Mouse (Mus musculus): ENCODE results near the gene Lnx1. TPM values are rescaled to one million over a fixed set of nuclear protein-coding genes. Genes with fewer than 3 reads are reported as not detected.

Lnx1 gene
- polyA plus RNA-seq, 1 experiment, result not detected

GRCm38 (mm10) chr5:74659856-74660255 lies 42.9 kb downstream of the Lnx1 start:
- TF ChIP-seq POLR2A (IDR thresholded peaks at IDR 0.05; ENCODE audit: borderline replicate concordance, low read depth, low read length) (no peak), CTCF (IDR thresholded peaks at IDR 0.05; ENCODE audit: low read depth, low read length) (no peak)

GRCm38 (mm10) chr5:74659281-74659680 lies 43.4 kb downstream of the Lnx1 start:
- Histone ChIP-seq H3K4me1 (ENCODE audit: control insufficient read depth, insufficient read depth, low read length) (no peaks in the 10 kb centered on the region), H3K4me3 (ENCODE audit: insufficient read depth, low read length) (no peak overlapping the region), H3K27ac (ENCODE audit: insufficient read depth, low read depth, low read length) (no peak overlapping the region)
- TF ChIP-seq POLR2A (IDR thresholded peaks at IDR 0.05; ENCODE audit: borderline replicate concordance, low read depth, low read length) (no peak), CTCF (IDR thresholded peaks at IDR 0.05; ENCODE audit: low read depth, low read length) (no peak)

More at GRCm38 (mm10) chr5:74659856-74660255, 42.9 kb downstream of the Lnx1 start:
- Histone ChIP-seq H3K4me1 (ENCODE audit: control insufficient read depth, insufficient read depth, low read length) (no peaks in the 10 kb centered on the region), H3K4me3 (ENCODE audit: insufficient read depth, low read length) (no peak overlapping the region), H3K27ac (ENCODE audit: insufficient read depth, low read depth, low read length) (no peak overlapping the region)

- TF ChIP-seq CTCF (IDR thresholded peaks at IDR 0.05; ENCODE audit: low read depth, low read length) (no peak), POLR2A (IDR thresholded peaks at IDR 0.05; ENCODE audit: borderline replicate concordance, low read depth, low read length) (no peak)
- H3K27ac ChIP-seq (ENCODE audit: insufficient read depth, low read depth, low read length), result no peak overlapping the region
- no peak overlapping the region for H3K4me3 ChIP-seq (ENCODE audit: insufficient read depth, low read length)
- H3K4me1 ChIP-seq (ENCODE audit: control insufficient read depth, insufficient read depth, low read length), result no peaks in the 10 kb centered on the region
Observed at GRCm38 (mm10) chr5:74657930-74658329, 44.8 kb downstream of the Lnx1 start.

GRCm38 (mm10) chr5:74656410-74656809 lies 46.3 kb downstream of the Lnx1 start:
- Histone ChIP-seq H3K4me3 (ENCODE audit: insufficient read depth, low read length) (no peak overlapping the region), H3K27ac (ENCODE audit: insufficient read depth, low read depth, low read length) (no peak overlapping the region), H3K4me1 (ENCODE audit: control insufficient read depth, insufficient read depth, low read length) (no peaks in the 10 kb centered on the region)
- TF ChIP-seq POLR2A (IDR thresholded peaks at IDR 0.05; ENCODE audit: borderline replicate concordance, low read depth, low read length) (no peak), CTCF (IDR thresholded peaks at IDR 0.05; ENCODE audit: low read depth, low read length) (no peak)

- H3K4me1 ChIP-seq (ENCODE audit: control insufficient read depth, insufficient read depth, low read length), result no peaks in the 10 kb centered on the region
- no peak overlapping the region for H3K27ac ChIP-seq (ENCODE audit: insufficient read depth, low read depth, low read length)
- no peak overlapping the region for H3K4me3 ChIP-seq (ENCODE audit: insufficient read depth, low read length)
- TF ChIP-seq CTCF (IDR thresholded peaks at IDR 0.05; ENCODE audit: low read depth, low read length) (no peak), POLR2A (IDR thresholded peaks at IDR 0.05; ENCODE audit: borderline replicate concordance, low read depth, low read length) (no peak)
Observed at GRCm38 (mm10) chr5:74654527-74654926, 48.2 kb downstream of the Lnx1 start.

GRCm38 (mm10) chr5:74653766-74654165 lies 48.9 kb downstream of the Lnx1 start:
- H3K4me1 ChIP-seq (ENCODE audit: control insufficient read depth, insufficient read depth, low read length), result no peaks in the 10 kb centered on the region
- H3K4me3 ChIP-seq (ENCODE audit: insufficient read depth, low read length), result no peak overlapping the region
- no peak overlapping the region for H3K27ac ChIP-seq (ENCODE audit: insufficient read depth, low read depth, low read length)
- no peak for TF ChIP-seq POLR2A (IDR thresholded peaks at IDR 0.05; ENCODE audit: borderline replicate concordance, low read depth, low read length)
- no peak for TF ChIP-seq CTCF (IDR thresholded peaks at IDR 0.05; ENCODE audit: low read depth, low read length)

- no peak for TF ChIP-seq CTCF (IDR thresholded peaks at IDR 0.05; ENCODE audit: low read depth, low read length)
- TF ChIP-seq POLR2A (IDR thresholded peaks at IDR 0.05; ENCODE audit: borderline replicate concordance, low read depth, low read length), result no peak
- Histone ChIP-seq H3K4me1 (ENCODE audit: control insufficient read depth, insufficient read depth, low read length) (no peaks in the 10 kb centered on the region), H3K27ac (ENCODE audit: insufficient read depth, low read depth, low read length) (no peak overlapping the region), H3K4me3 (ENCODE audit: insufficient read depth, low read length) (no peak overlapping the region)
Observed at GRCm38 (mm10) chr5:74649122-74649521, 53.6 kb downstream of the Lnx1 start.

GRCm38 (mm10) chr5:74648216-74648615 lies 54.5 kb downstream of the Lnx1 start:
- no peak overlapping the region for H3K4me3 ChIP-seq (ENCODE audit: insufficient read depth, low read length)
- H3K4me1 ChIP-seq (ENCODE audit: control insufficient read depth, insufficient read depth, low read length), result no peaks in the 10 kb centered on the region
- H3K27ac ChIP-seq (ENCODE audit: insufficient read depth, low read depth, low read length), result no peak overlapping the region
- TF ChIP-seq CTCF (IDR thresholded peaks at IDR 0.05; ENCODE audit: low read depth, low read length) (no peak), POLR2A (IDR thresholded peaks at IDR 0.05; ENCODE audit: borderline replicate concordance, low read depth, low read length) (no peak)

- Histone ChIP-seq H3K4me3 (ENCODE audit: insufficient read depth, low read length) (no peak overlapping the region), H3K27ac (ENCODE audit: insufficient read depth, low read depth, low read length) (no peak overlapping the region), H3K4me1 (ENCODE audit: control insufficient read depth, insufficient read depth, low read length) (no peaks in the 10 kb centered on the region)
- TF ChIP-seq POLR2A (IDR thresholded peaks at IDR 0.05; ENCODE audit: borderline replicate concordance, low read depth, low read length) (no peak), CTCF (IDR thresholded peaks at IDR 0.05; ENCODE audit: low read depth, low read length) (no peak)
Observed at GRCm38 (mm10) chr5:74647584-74647984, 55.1 kb downstream of the Lnx1 start.

- Histone ChIP-seq H3K4me3 (ENCODE audit: insufficient read depth, low read length) (no peak overlapping the region), H3K27ac (ENCODE audit: insufficient read depth, low read depth, low read length) (no peak overlapping the region), H3K4me1 (ENCODE audit: control insufficient read depth, insufficient read depth, low read length) (no peaks in the 10 kb centered on the region)
- TF ChIP-seq POLR2A (IDR thresholded peaks at IDR 0.05; ENCODE audit: borderline replicate concordance, low read depth, low read length) (no peak), CTCF (IDR thresholded peaks at IDR 0.05; ENCODE audit: low read depth, low read length) (no peak)
Observed at GRCm38 (mm10) chr5:74642291-74642690, 60.4 kb downstream of the Lnx1 start.

- TF ChIP-seq POLR2A (IDR thresholded peaks at IDR 0.05; ENCODE audit: borderline replicate concordance, low read depth, low read length), result no peak
- no peak for TF ChIP-seq CTCF (IDR thresholded peaks at IDR 0.05; ENCODE audit: low read depth, low read length)
- no peaks in the 10 kb centered on the region for H3K4me1 ChIP-seq (ENCODE audit: control insufficient read depth, insufficient read depth, low read length)
- H3K27ac ChIP-seq (ENCODE audit: insufficient read depth, low read depth, low read length), result no peak overlapping the region
- H3K4me3 ChIP-seq (ENCODE audit: insufficient read depth, low read length), result no peak overlapping the region
Observed at GRCm38 (mm10) chr5:74641000-74641399, 61.7 kb downstream of the Lnx1 start.

All from bone marrow macrophage, adult 2 months (primary cell).